Mouse (Mus musculus): Measurements from ENCODE around the gene Abca5. TPM values are rescaled to one million over a fixed set of nuclear protein-coding genes. Genes with fewer than 3 reads are reported as not detected.

The Abca5 gene
- polyA plus RNA-seq, 1 experiment from 2014 or later, result 3.5 TPM

DNA sequence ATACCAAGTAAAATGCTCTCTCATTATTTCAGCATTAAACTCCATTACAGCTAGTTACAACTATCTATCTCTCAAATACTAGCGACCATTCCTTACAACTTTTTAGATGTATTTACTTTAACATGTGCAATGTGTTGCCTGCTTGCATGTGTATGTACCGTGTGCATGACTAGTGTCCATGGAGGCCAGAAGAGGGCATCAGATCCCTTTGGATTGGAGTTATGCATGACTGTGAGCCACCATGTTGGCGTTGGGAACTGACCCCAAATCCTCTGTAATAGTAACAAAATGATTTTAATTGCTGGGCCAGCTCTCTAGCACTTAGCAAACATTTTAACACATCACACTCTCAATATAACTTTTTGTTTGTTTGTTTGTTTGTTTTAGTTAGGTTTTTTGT lies 49.1 kb downstream of the Abca5 start:
- no peaks in the 10 kb centered on the region for H3K9me3 ChIP-seq
- H3K27me3 ChIP-seq (replicated peaks; ENCODE audit: low read depth, poor library complexity, severe bottlenecking), result no peaks in the 10 kb centered on the region
- H3K4me1 ChIP-seq, result peaks cover 8% of the 10 kb centered on the region
- WGBS, result 85% methylated on average over 3 of the region's 3 CpGs
- DNase-seq (ENCODE audit: low spot score), result no peak
- no peak overlapping the region for H3K4me3 ChIP-seq
- no peak overlapping the region for H3K27ac ChIP-seq (replicated peaks)
- H3K36me3 ChIP-seq (replicated peaks), result no peaks in the 10 kb centered on the region

DNA sequence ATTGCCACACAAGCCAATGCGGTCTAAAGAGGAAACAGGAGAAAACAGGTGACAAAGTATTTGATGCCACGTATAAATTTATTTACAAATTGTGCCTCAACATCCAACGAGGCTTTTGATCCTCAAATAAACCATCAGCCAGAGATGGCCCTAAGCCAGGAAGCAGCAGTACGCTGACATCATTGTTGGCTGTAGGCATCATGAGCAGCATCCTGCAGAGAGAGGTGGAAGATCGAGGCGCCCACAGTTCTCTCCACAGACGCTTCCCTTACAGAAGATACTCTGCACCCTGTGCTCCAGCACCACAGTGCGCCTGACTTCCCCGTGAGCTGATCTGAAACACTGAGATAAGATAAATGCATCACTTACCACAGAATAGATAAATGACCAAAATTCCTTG lies 49.8 kb downstream of the Abca5 start:
- DNase-seq (ENCODE audit: low spot score), result no peak
- H3K4me3 ChIP-seq, result no peak overlapping the region
- 80% methylated on average over 9 of the region's 9 CpGs for WGBS

DNA sequence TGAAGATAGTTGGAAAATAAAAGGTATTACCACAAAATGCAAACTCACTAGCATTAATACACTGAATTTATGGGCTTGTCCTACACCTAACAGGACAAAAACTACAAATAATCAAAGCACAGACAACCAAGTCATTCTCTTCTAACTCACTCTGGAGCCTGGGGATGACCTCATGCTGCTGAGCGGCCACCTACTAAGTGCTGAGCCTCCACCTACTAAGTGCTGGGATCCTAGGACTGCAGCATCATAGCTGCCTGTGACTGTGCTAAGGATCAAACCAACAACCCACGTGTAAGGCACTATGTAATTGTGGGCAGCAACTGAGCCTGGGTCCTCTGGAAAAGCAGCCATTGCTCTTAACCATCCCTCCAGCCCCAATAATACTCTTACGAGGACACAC lies 51.2 kb downstream of the Abca5 start:
- H3K27me3 ChIP-seq (replicated peaks; ENCODE audit: low read depth, poor library complexity, severe bottlenecking), result no peaks in the 10 kb centered on the region
- no peaks in the 10 kb centered on the region for H3K9me3 ChIP-seq
- no peaks in the 10 kb centered on the region for H3K36me3 ChIP-seq (replicated peaks)
- peaks cover 8% of the 10 kb centered on the region for H3K4me1 ChIP-seq
- no peak for DNase-seq (ENCODE audit: low spot score)
- no peak overlapping the region for H3K4me3 ChIP-seq
- 83% methylated on average over 3 of the region's 3 CpGs for WGBS
- H3K27ac ChIP-seq (replicated peaks), result no peak overlapping the region

More for the DNA sequence above, 49.8 kb downstream of the Abca5 start:
- no peaks in the 10 kb centered on the region for H3K36me3 ChIP-seq (replicated peaks)
- H3K4me1 ChIP-seq, result peaks cover 8% of the 10 kb centered on the region
- H3K9me3 ChIP-seq, result no peaks in the 10 kb centered on the region
- H3K27me3 ChIP-seq (replicated peaks; ENCODE audit: low read depth, poor library complexity, severe bottlenecking), result no peaks in the 10 kb centered on the region
- no peak overlapping the region for H3K27ac ChIP-seq (replicated peaks)

DNA sequence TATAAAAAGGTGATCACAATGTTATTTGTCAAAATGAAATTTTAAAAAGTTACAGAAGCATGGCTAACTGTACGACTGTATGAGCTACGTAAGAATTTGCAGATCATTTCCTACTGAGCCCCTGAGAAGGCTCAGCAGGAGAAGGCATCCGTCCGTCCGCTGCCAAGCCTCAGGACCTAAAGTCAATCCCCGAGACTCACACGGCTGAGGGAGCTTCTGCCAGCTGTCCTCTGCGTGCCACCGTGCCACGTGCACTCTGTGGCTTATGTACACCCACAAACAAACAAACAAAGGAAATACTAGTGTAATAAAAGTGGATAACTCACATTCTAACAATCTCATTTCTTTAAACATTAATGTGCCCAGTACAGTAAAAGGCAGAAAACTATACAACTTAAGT lies 52.7 kb downstream of the Abca5 start:
- Histone ChIP-seq H3K27me3 (replicated peaks; ENCODE audit: low read depth, poor library complexity, severe bottlenecking) (no peaks in the 10 kb centered on the region), H3K27ac (replicated peaks) (no peak overlapping the region), H3K4me3 (no peak overlapping the region), H3K9me3 (no peaks in the 10 kb centered on the region), H3K4me1 (peaks cover 8% of the 10 kb centered on the region), H3K36me3 (replicated peaks) (no peaks in the 10 kb centered on the region)
- no peak for DNase-seq (ENCODE audit: low spot score)
- WGBS, result 77% methylated on average over 10 of the region's 10 CpGs

DNA sequence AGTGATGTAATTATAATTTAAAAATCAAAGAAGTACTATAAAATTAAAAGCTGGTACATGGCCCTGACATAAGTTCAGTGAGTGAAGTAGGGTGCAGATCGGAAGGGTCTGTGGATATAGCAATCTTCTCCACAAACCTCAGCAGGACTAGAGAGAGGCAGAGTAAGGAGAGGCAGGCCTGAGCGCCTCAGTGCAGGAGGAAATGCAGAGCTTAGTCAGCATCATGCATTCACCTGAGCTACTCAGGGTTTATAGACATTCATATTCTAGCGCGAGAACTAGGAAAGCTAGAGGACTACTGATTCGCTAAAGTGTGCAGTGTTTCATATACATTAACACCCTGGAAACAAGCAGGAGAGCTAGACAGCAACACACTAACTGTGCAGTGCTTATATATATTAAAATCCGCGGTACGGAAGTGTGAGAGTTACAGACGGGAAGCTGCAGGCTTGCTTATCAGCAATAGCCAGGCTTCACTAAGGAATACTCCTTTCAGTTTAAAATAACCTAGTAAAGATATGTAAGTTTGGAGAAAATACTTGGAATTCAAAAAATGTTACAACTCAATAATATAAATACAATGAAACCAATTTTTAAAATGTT lies 53.2 kb downstream of the Abca5 start:
- no peak for DNase-seq (ENCODE audit: low spot score)
- Histone ChIP-seq H3K36me3 (replicated peaks) (no peaks in the 10 kb centered on the region), H3K4me3 (no peak overlapping the region), H3K27ac (replicated peaks) (no peak overlapping the region), H3K9me3 (no peaks in the 10 kb centered on the region), H3K27me3 (replicated peaks; ENCODE audit: low read depth, poor library complexity, severe bottlenecking) (no peaks in the 10 kb centered on the region), H3K4me1 (peaks cover 8% of the 10 kb centered on the region)
- WGBS, result 90% methylated on average over 9 of the region's 9 CpGs

DNA sequence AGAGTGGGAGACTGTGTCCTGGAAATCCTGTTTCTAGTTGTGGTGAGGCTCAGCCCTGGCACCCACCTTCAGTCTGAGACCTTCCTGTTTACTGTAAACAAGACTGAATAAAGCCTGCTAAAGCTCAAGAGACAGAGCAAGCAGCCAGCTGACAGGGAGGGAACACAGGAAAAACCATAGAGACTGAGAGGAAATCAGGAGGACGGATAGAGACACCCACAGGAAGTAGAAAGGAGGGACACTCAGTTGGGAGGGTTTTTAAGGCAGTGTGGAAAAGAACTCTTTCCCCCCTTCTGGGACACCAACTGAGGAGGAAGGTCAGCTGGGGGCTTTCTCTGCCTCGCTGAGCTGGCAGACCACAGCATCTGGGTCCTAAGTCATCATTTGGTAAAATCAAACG lies 62.7 kb downstream of the Abca5 start:
- Histone ChIP-seq H3K9me3 (no peaks in the 10 kb centered on the region), H3K36me3 (replicated peaks) (no peaks in the 10 kb centered on the region), H3K27ac (replicated peaks) (peak overlapping the region; percentile 51; the same call in 1 of the 2 replicates), H3K27me3 (replicated peaks; ENCODE audit: low read depth, poor library complexity, severe bottlenecking) (no peaks in the 10 kb centered on the region), H3K4me1 (no peaks in the 10 kb centered on the region), H3K4me3 (no peak overlapping the region)
- WGBS, result 72% methylated on average over 3 of the region's 3 CpGs
- no peak for DNase-seq (ENCODE audit: low spot score)

DNA sequence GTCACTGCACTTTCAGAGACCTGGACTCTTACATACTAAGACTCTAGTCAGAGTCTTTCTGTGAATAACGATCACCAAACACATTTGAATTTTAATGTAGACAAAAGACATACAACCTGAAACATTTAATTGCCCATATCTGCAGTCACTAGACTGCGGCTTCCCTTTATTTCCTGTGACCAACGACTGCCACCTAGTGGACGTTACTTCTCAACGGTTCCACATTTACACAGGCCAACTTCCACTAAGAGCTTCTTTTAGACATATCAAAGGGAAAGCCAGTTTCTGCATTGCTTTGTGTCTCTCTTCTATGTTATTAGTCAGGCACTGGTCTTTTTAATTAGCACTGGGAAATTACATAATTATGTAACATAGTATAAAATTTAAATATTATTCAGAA lies 65.8 kb downstream of the Abca5 start:
- Histone ChIP-seq H3K4me1 (no peaks in the 10 kb centered on the region), H3K27me3 (replicated peaks; ENCODE audit: low read depth, poor library complexity, severe bottlenecking) (no peaks in the 10 kb centered on the region), H3K36me3 (replicated peaks) (no peaks in the 10 kb centered on the region), H3K9me3 (no peaks in the 10 kb centered on the region), H3K4me3 (no peak overlapping the region), H3K27ac (replicated peaks) (no peak overlapping the region)
- peak; percentile 64 for DNase-seq (ENCODE audit: low spot score)
- WGBS, result 7% methylated on average over 5 of the region's 5 CpGs

DNA sequence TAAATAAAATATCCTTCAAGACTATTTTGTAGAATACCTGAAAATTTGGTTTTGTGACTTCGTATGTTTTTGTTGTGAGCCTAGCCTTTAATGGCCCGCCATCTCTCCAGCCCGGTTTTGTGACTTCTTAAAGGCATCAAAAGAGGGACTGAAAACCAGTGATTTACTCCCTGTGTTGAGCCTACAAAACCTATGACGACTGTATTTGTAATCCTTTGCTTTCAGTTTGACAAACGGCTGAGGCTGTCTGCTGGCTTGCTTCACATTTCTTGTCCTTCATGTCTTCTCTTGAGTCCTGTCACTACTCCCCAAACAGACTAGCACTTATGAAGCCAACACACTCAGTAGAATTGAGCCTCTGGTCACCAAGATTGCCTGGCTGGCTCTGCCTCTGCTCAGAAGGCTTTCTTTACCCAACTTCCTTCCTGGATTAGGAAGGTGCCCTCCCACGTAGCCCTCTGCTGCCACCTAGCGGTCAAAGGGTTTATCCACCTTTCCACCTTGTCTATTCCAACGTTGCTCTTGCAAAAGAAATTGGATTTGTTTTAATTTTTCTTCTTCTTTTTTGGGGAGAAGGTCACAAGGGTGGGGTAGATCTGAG lies 69.2 kb downstream of the Abca5 start:
- WGBS, result 48% methylated on average over 8 of the region's 8 CpGs
- Histone ChIP-seq H3K9me3 (no peaks in the 10 kb centered on the region), H3K27ac (replicated peaks) (peak overlapping the region; percentile 69)

DNA sequence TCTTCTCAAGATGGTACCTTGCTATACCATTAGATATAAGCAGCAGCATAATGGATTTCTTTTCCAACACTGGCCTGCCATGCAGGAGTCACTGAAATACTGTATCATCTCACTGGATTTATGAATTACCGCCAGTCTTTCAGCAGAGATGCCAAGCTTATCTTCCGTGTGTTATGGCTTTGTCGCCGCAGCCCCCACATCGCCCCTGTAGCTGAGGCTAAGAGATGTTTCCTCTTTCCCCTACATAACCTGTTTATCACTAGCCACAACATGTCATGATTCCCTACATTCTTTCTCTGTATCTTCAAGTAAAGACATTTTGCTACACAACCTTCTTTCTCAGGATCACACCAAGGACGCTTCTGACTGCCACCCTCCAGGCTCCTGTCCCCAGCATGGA lies 70.3 kb downstream of the Abca5 start:
- H3K27me3 ChIP-seq (replicated peaks; ENCODE audit: low read depth, poor library complexity, severe bottlenecking), result no peaks in the 10 kb centered on the region
- no peaks in the 10 kb centered on the region for H3K36me3 ChIP-seq (replicated peaks)
- H3K4me3 ChIP-seq, result no peak overlapping the region
- H3K9me3 ChIP-seq, result no peaks in the 10 kb centered on the region
- DNase-seq (ENCODE audit: low spot score), result no peak
- WGBS, result 96% methylated on average over 6 of the region's 6 CpGs
- no peaks in the 10 kb centered on the region for H3K4me1 ChIP-seq
- no peak overlapping the region for H3K27ac ChIP-seq (replicated peaks)

More for the DNA sequence above, 69.2 kb downstream of the Abca5 start:
- peak; percentile 91 for DNase-seq (ENCODE audit: low spot score)
- Histone ChIP-seq H3K36me3 (replicated peaks) (no peaks in the 10 kb centered on the region), H3K4me1 (no peaks in the 10 kb centered on the region), H3K27me3 (replicated peaks; ENCODE audit: low read depth, poor library complexity, severe bottlenecking) (no peaks in the 10 kb centered on the region), H3K4me3 (no peak overlapping the region)

DNA sequence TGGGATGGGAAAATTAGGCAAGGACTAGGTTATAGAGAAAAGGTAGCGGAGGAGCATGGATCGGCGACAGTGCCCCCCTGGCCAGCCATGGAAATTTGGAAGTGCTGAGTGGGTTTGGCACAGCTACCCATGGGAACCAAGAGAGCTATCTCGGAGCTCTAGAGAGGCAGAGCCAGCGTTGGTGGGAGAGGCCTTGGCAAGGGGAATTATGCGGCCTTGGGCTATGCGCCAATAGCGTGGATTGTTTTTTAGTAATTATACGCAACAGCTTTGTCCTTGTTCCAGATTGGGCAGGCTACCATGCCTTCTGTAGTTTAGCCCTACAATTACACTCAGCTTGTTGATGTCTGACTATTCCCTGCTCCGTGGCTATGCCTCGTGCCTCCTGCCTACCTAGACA lies 70.8 kb downstream of the Abca5 start:
- no peaks in the 10 kb centered on the region for H3K4me1 ChIP-seq
- 92% methylated on average over 11 of the region's 11 CpGs for WGBS
- no peaks in the 10 kb centered on the region for H3K27me3 ChIP-seq (replicated peaks; ENCODE audit: low read depth, poor library complexity, severe bottlenecking)
- no peaks in the 10 kb centered on the region for H3K36me3 ChIP-seq (replicated peaks)
- no peaks in the 10 kb centered on the region for H3K9me3 ChIP-seq
- no peak overlapping the region for H3K27ac ChIP-seq (replicated peaks)
- no peak overlapping the region for H3K4me3 ChIP-seq
- DNase-seq (ENCODE audit: low spot score), result no peak

DNA sequence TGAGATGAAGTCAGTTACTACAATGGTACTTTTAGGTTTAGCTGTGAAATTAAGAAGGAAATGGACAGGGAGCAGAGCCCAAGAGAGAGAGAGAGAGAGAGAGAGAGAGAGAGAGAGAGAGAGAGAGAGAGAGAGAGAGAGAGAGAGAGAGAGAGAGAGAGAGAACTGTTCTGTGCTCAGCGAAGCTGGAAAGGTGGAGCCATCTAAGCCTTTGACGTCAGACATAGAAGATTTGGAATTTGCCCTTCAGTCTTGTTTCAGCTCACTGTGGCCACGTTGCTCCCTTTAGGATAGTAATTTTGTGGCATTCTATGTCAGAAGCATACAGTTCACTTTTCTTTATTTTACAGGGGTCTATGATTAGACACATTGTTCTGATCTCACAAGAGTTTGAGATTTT lies 75.6 kb downstream of the Abca5 start:
- no peaks in the 10 kb centered on the region for H3K4me1 ChIP-seq
- H3K27me3 ChIP-seq (replicated peaks; ENCODE audit: low read depth, poor library complexity, severe bottlenecking), result no peaks in the 10 kb centered on the region
- no peak for DNase-seq (ENCODE audit: low spot score)
- no peak overlapping the region for H3K4me3 ChIP-seq
- H3K36me3 ChIP-seq (replicated peaks), result no peaks in the 10 kb centered on the region
- WGBS, result 82% methylated on average over 3 of the region's 3 CpGs
- 0 out of 2 replicates have a peak, but pooled peaks cover 4% of the 10 kb centered on the region for H3K9me3 ChIP-seq
- no peak overlapping the region for H3K27ac ChIP-seq (replicated peaks)

DNA sequence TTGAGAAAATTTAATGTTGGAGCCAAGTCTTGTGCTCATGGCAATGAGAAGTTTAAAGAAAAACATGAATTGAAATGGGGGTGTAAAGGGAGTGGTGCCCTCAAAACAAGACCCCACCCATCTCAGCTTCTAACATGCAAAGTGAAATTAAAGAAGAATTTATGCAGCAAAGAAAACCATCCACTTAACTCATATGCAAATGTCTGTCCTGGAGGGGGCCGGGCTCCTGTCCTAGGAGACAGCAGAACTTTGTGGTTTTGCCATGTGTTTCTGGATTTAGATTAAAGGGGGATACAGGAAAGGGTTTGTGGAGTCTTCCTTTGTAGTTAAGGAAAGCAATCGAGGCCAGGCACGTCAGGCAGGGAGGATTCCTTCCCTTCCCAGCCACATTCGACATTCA lies 79.6 kb downstream of the Abca5 start:
- no peaks in the 10 kb centered on the region for H3K27me3 ChIP-seq (replicated peaks; ENCODE audit: low read depth, poor library complexity, severe bottlenecking)
- DNase-seq (ENCODE audit: low spot score), result no peak
- 0 out of 2 replicates have a peak, but pooled peaks cover 4% of the 10 kb centered on the region for H3K9me3 ChIP-seq
- 77% methylated on average over 4 of the region's 4 CpGs for WGBS
- H3K4me3 ChIP-seq, result no peak overlapping the region
- H3K36me3 ChIP-seq (replicated peaks), result no peaks in the 10 kb centered on the region
- no peaks in the 10 kb centered on the region for H3K4me1 ChIP-seq
- no peak overlapping the region for H3K27ac ChIP-seq (replicated peaks)

DNA sequence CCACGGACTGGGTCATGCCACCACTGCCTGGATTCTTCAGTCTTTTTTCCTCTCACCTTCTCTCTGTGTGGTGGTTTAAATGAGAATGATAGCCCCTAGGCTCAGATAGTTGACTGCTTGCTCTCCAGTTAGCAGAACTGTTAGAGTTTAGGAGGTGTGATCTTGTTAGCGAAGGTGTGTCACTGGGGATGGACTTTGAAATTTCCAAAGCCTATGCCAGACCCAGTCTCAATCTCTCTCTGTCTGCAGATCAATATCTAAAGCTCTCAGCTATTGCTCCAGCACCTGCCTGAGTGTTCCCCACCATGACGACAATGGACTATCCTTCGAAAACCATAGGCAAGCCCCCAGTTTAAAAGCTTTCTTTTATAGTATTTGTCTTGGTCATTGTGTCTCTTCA lies 80.5 kb downstream of the Abca5 start:
- WGBS, result 92% methylated on average over 4 of the region's 4 CpGs
- Histone ChIP-seq H3K9me3 (0 out of 2 replicates have a peak, but pooled peaks cover 4% of the 10 kb centered on the region), H3K4me1 (no peaks in the 10 kb centered on the region), H3K27me3 (replicated peaks; ENCODE audit: low read depth, poor library complexity, severe bottlenecking) (no peaks in the 10 kb centered on the region), H3K27ac (replicated peaks) (no peak overlapping the region), H3K36me3 (replicated peaks) (no peaks in the 10 kb centered on the region), H3K4me3 (no peak overlapping the region)
- no peak for DNase-seq (ENCODE audit: low spot score)

Data from embryonic facial prominence, embryonic 10.5 days (tissue).